Mouse (Mus musculus) hindbrain, embryonic 10.5 days (tissue): ENCODE results near the gene Nudt17. TPM values are rescaled to one million over a fixed set of nuclear protein-coding genes. Genes with fewer than 3 reads are reported as not detected.
"Not testable (repeated sequence)": the region's sequence is repeated elsewhere in the genome, so short reads cannot be mapped to it uniquely, and the experiment has no call there.

ENCODE experiments used
- DNase-seq: peaks from one replicate; pipeline ENCODE4 v3.0.0-alpha.2; 2017; ENCODE audit warnings: low spot score
- H3K27ac ChIP-seq: fragments of 300-500 bp; sonication (generic); 2 replicates; pipeline ENCODE4 v1.5.1; 2016; ENCODE audit warnings: mild to moderate bottlenecking, moderate library complexity
- H3K27me3 ChIP-seq: fragments of 300-500 bp; sonication (generic); 2 replicates; pipeline ENCODE4 v1.6.1; 2016; ENCODE audit warnings: mild to moderate bottlenecking; ENCODE audit not compliant: poor library complexity, insufficient read depth, severe bottlenecking
- H3K36me3 ChIP-seq: fragments of 300-500 bp; sonication (generic); 2 replicates; pipeline ENCODE4 v1.6.1; 2016; ENCODE audit warnings: mild to moderate bottlenecking, moderate library complexity
- H3K4me1 ChIP-seq: fragments of 300-500 bp; sonication (generic); replicated peaks from 2 replicates; pipeline ENCODE4 v1.6.1; 2016; ENCODE audit warnings: mild to moderate bottlenecking
- H3K4me3 ChIP-seq: fragments of 300-500 bp; sonication (generic); 2 replicates; pipeline ENCODE4 v1.5.1; 2016; ENCODE audit warnings: mild to moderate bottlenecking, moderate library complexity
- H3K9me3 ChIP-seq: fragments of 300-500 bp; sonication (generic); 2 replicates; pipeline ENCODE4 v1.6.1; 2016; ENCODE audit warnings: mild to moderate bottlenecking, moderate library complexity
- WGBS: fragments of 180-500 bp; shearing (Covaris S2); methylation state at CpG from one replicate; pipeline ENCODE4 v1.1.7; 2016; 5-methylcytosine and 5-hydroxymethylcytosine counted together
- polyA plus RNA-seq: library from polyadenylated mRNA; unstranded; fragments of >200 nt; fragmentation: Nextera tagmentation; extraction: Ambion mirVana; gene quantifications from 2 replicates; pipeline ENCODE4 v1.2.1, GENCODE M21; 2016

Gene Nudt17
- polyA plus RNA-seq: 17.1 and 19.4 TPM in 2 replicates

DNA sequence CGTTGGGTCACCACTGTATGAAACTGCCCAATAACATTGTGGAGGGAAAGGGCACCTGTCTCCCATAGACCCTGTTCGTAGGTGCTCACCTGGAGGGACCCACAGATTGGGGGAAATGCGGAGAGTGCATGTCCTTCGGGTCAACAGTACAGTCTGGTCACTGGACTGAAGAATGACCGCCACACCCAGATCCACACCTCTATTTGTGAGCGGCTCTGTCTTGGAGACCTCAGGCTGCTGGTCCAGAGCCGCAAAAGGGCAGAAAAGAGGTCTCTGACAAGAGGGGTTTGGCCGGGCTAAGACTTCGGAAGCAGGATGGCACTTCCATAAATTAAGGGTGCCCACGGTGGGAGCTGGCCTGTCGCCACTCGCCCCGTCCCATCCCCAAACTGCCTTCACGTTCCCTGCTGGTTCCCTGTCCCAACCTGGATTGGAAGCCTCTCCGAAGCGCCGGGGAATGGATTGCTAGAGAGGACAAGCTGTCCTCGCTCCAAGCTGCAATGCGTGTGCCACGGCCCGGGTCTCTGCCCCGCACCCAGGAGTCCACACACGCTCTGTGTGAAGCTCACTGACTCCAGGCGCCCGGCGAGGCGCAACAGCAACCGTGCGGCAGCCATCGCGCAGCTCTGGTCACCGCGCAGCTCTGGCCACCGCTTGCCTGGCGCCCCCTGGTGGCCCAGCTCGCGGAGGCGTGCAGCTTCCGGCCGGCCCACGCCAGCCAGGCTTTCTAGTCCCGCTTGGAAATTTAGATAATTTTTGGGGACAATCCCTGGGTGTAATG is at the start of gene Nudt17:
Gene Nudt17, minus strand, starts transcription at position 660 of the 781 bp plus-strand sequence.
- peak within 1 kb of the TSS; percentile 66 for H3K4me3 ChIP-seq
- H3K27ac ChIP-seq: peak within 1 kb of the TSS; percentile 82
- H3K4me1 ChIP-seq: peaks cover 11% of the 10 kb centered on the region
- H3K36me3 ChIP-seq: peaks cover 68% of the 10 kb centered on the region
- DNase-seq: peak; percentile 81
- no peaks in the 10 kb centered on the region for H3K9me3 ChIP-seq
- WGBS: 6% methylated on average over 42 of the region's 42 CpGs
- peaks cover 18% of the 10 kb centered on the region for H3K27me3 ChIP-seq

DNA sequence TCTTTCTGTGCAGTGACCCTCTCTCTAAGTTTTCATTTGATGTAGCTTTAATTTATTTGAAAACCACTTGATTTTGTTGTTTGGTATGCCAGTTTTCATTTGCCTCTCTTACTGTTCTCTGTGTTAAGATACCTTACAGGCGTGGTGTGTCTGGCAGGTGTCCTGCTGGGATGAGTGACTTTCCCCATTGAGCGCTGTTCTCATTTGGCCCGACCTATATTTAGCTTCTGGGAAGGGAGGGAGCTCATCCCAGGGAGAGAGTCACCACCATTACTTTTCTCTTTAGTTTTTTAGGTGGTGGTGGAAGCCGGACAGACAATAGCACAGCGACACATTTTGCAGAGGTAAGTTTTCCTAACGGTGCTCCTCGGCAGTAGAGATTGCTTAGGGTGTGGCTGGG is 49.3 kb upstream of the Nudt17 start:
- 48% methylated on average over 7 of the region's 7 CpGs for WGBS
- Histone ChIP-seq H3K36me3 (peaks cover 16% of the 10 kb centered on the region; the same call in 1 of the 2 replicates), H3K27ac (no peak overlapping the region), H3K9me3 (no peaks in the 10 kb centered on the region), H3K27me3 (no peaks in the 10 kb centered on the region), H3K4me3 (no peak overlapping the region), H3K4me1 (no peaks in the 10 kb centered on the region)
- no peak for DNase-seq

DNA sequence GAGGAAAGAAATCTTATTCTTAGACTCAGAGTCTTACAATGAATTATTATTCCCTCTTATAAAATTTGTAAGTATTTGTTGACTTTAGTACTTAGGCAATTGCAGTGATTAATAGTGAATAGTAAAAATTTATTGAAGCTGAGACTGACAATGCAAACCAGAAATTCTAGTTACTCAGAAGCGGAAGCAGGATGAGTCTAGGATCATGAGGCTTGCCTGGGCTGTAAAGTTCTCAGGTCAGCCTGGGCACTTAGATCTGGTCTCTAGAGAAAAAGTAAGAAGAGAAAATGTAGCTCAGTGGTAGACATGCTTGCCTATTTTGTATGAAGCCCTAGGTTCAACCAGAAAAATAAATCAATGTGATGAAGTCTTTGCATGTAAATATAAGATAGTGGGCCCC is 47.6 kb upstream of the Nudt17 start:
- no peak for DNase-seq
- Histone ChIP-seq H3K36me3 (peaks cover 9% of the 10 kb centered on the region; the same call in 1 of the 2 replicates), H3K9me3 (no peaks in the 10 kb centered on the region), H3K27ac (no peak overlapping the region), H3K4me3 (no peak overlapping the region), H3K27me3 (no peaks in the 10 kb centered on the region), H3K4me1 (no peaks in the 10 kb centered on the region)
- WGBS: 98% methylated on average over 1 of the region's 1 CpGs

GRCm38 (mm10) chr3:96746829-96747228 is 38.5 kb upstream of the Nudt17 start:
- no peaks in the 10 kb centered on the region for H3K9me3 ChIP-seq
- H3K36me3 ChIP-seq: peaks cover 4% of the 10 kb centered on the region; the same call in 1 of the 2 replicates
- no peak overlapping the region for H3K4me3 ChIP-seq
- no peak for DNase-seq
- H3K4me1 ChIP-seq: no peaks in the 10 kb centered on the region
- H3K27me3 ChIP-seq: no peaks in the 10 kb centered on the region
- no peak overlapping the region for H3K27ac ChIP-seq
- WGBS: 80% methylated on average over 1 of the region's 1 CpGs

DNA sequence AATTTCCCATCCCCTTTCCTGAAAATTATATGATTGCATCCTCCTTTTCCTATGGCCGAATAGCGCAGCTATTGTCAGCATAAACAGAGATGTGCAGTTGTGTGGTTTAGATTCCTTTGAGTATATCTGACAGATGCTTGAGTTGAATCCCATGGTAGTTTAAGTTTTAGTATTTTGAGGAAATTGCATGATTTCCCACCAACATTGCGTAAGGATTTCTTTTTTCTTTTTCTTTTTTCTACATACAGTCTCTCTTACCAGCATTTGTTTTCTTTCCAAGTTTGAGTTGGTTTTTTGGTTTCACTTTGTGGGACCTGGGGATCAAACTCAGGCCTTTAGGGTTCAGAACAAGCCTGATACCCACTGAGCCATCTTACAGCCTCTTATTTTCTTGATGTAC is 36.0 kb upstream of the Nudt17 start:
- DNase-seq: no peak
- Histone ChIP-seq H3K4me3 (no peak overlapping the region), H3K9me3 (no peaks in the 10 kb centered on the region), H3K4me1 (no peaks in the 10 kb centered on the region), H3K36me3 (peaks cover 4% of the 10 kb centered on the region; the same call in 1 of the 2 replicates), H3K27me3 (no peaks in the 10 kb centered on the region), H3K27ac (no peak overlapping the region)
- WGBS: 98% methylated on average over 3 of the region's 3 CpGs

DNA sequence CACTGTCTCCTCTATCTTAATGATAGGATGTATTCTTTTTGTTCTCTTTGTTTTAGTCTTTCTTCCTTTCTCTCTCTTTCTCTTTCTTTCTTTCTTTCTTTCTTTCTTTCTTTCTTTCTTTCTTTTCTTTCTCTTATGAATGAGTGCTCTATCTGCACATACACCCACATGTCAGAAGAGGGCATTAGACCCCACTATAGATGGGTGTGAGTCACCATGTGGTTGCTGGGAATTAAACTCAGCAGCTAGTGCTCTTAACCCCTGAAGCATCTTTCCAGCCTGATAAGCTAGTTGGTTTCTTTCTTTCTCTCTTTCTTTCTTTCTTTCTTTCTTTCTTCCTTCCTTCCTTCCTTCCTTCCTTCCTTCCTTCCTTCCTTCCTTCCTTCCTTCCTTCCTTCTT is 31.9 kb upstream of the Nudt17 start:
- not testable (repeated sequence) for H3K4me1 ChIP-seq, H3K36me3 ChIP-seq, H3K4me3 ChIP-seq, H3K27me3 ChIP-seq, H3K9me3 ChIP-seq, H3K27ac ChIP-seq, DNase-seq

DNA sequence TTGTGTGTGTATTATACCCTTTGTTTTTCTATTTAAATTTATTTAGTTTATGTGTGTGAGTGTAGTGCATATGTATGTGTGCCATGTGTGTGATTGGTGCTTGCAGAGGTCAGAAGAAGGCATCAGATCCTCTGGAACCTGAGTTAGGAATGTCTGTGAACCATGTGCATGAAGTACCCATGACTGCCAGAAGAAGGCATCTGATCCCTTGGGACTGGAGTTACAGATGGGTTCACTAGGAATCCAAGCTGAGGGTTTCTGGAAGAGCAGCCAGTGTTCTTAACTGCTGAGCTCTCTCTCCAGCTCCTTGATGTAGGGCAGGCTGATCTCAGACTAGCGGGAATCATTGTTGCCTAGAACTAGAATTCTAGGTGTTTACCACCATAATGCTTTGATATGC is 29.6 kb upstream of the Nudt17 start:
- no peak overlapping the region for H3K27ac ChIP-seq
- H3K36me3 ChIP-seq: no peaks in the 10 kb centered on the region
- DNase-seq: no peak
- H3K9me3 ChIP-seq: no peaks in the 10 kb centered on the region
- H3K27me3 ChIP-seq: no peaks in the 10 kb centered on the region
- no peak overlapping the region for H3K4me3 ChIP-seq
- WGBS: 78% methylated on average over 1 of the region's 1 CpGs
- 0 out of 2 replicates have a peak, but pooled peaks cover 2% of the 10 kb centered on the region for H3K4me1 ChIP-seq

- 56% methylated on average over 1 of the region's 1 CpGs for WGBS
- no peak for DNase-seq
- no peak overlapping the region for H3K27ac ChIP-seq
- H3K4me1 ChIP-seq: 0 out of 2 replicates have a peak, but pooled peaks cover 2% of the 10 kb centered on the region
- H3K27me3 ChIP-seq: no peaks in the 10 kb centered on the region
- H3K36me3 ChIP-seq: 0 out of 2 replicates have a peak, but pooled peaks cover 2% of the 10 kb centered on the region
- no peak overlapping the region for H3K4me3 ChIP-seq
- no peaks in the 10 kb centered on the region for H3K9me3 ChIP-seq
Measured at GRCm38 (mm10) chr3:96737013-96737740, 28.8 kb upstream of the Nudt17 start.

DNA sequence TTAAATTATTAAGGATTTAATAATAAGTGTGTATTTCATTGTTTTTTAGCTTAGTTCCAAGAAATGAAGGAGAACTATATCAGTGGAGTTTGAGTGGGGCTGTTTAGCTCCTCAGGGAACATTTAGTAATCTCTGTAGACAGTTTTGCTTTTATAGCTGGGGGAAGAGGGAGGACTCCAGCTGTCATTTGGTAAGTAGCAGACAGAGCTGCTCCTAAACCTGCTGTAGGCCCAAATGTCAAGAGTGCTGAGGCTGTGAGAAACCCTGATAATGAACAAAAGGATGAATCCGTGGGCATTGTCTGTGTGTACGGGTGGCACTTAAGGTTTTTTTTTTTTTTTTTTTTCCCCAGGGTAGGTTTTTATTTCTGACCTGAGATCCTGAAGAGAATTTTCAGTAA is 26.8 kb upstream of the Nudt17 start:
- Histone ChIP-seq H3K9me3 (no peaks in the 10 kb centered on the region), H3K36me3 (0 out of 2 replicates have a peak, but pooled peaks cover 2% of the 10 kb centered on the region), H3K4me1 (peaks cover 10% of the 10 kb centered on the region; the same call in 1 of the 2 replicates), H3K27ac (no peak overlapping the region), H3K27me3 (no peaks in the 10 kb centered on the region), H3K4me3 (no peak overlapping the region)
- WGBS: 86% methylated on average over 2 of the region's 2 CpGs
- DNase-seq: no peak

GRCm38 (mm10) chr3:96733984-96734383 is 25.6 kb upstream of the Nudt17 start:
- peaks cover 17% of the 10 kb centered on the region for H3K4me1 ChIP-seq
- 100% methylated on average over 1 of the region's 1 CpGs for WGBS
- no peak overlapping the region for H3K27ac ChIP-seq
- H3K36me3 ChIP-seq: 0 out of 2 replicates have a peak, but pooled peaks cover 2% of the 10 kb centered on the region
- no peak overlapping the region for H3K4me3 ChIP-seq
- no peaks in the 10 kb centered on the region for H3K27me3 ChIP-seq
- no peak for DNase-seq
- no peaks in the 10 kb centered on the region for H3K9me3 ChIP-seq

GRCm38 (mm10) chr3:96730785-96731184 is 22.4 kb upstream of the Nudt17 start:
- Histone ChIP-seq H3K36me3 (0 out of 2 replicates have a peak, but pooled peaks cover 2% of the 10 kb centered on the region), H3K4me3 (no peak overlapping the region), H3K27me3 (no peaks in the 10 kb centered on the region), H3K9me3 (no peaks in the 10 kb centered on the region), H3K27ac (no peak overlapping the region), H3K4me1 (peaks cover 37% of the 10 kb centered on the region)
- no peak for DNase-seq
- WGBS: 78% methylated on average over 5 of the region's 5 CpGs

DNA sequence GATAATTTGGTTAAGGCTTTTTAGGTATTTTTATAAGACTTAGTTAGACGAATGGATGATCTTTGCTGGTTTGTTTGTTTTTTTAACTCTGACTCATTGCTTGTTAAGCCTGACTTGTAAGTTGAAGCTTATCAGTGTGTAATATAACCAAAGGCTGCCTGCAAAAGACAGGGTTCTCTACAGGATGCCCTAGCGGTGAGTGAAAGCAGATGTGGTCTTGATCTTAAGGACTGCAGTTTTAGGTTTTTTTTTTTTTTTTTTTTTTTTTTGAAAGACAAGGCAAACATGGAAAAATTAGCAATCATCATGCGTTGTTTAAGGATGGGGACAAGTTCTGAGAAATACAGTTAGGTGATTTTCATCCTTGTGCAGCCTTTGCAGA is 21.0 kb upstream of the Nudt17 start:
- peaks cover 10% of the 10 kb centered on the region; the same call in 1 of the 2 replicates for H3K36me3 ChIP-seq
- H3K4me1 ChIP-seq: peaks cover 35% of the 10 kb centered on the region
- no peak for DNase-seq
- no peak overlapping the region for H3K4me3 ChIP-seq
- WGBS: 76% methylated on average over 3 of the region's 3 CpGs
- no peaks in the 10 kb centered on the region for H3K27me3 ChIP-seq
- no peaks in the 10 kb centered on the region for H3K9me3 ChIP-seq
- no peak overlapping the region for H3K27ac ChIP-seq
